Mouse (Mus musculus) heart, adult 2 months (tissue): ENCODE measurements around the gene Pid1.
"Not testable (repeated sequence)": the region's sequence is repeated elsewhere in the genome, so short reads cannot be mapped to it uniquely, and the experiment has no call there.

Experiments used
- CTCF ChIP-seq: fragments of 200-600 bp; IDR thresholded peaks from 2 replicates; pipeline ENCODE4 v1.8.1; 2022; ENCODE audit warnings: antibody characterized with exemption, mild to moderate bottlenecking, moderate library complexity
- EP300 ChIP-seq: fragments of 200-500 bp; IDR thresholded peaks from 2 replicates; pipeline ENCODE4 v1.6.1; 2011; ENCODE audit warnings: low read depth, low read length, control low read depth; ENCODE audit not compliant: insufficient read depth
- POLR2A ChIP-seq: fragments of 200-500 bp; IDR thresholded peaks from 2 replicates; pipeline ENCODE4 v1.6.1; 2011; ENCODE audit warnings: mild to moderate bottlenecking, low read depth, low read length, control low read depth; ENCODE audit not compliant: insufficient read depth

DNA sequence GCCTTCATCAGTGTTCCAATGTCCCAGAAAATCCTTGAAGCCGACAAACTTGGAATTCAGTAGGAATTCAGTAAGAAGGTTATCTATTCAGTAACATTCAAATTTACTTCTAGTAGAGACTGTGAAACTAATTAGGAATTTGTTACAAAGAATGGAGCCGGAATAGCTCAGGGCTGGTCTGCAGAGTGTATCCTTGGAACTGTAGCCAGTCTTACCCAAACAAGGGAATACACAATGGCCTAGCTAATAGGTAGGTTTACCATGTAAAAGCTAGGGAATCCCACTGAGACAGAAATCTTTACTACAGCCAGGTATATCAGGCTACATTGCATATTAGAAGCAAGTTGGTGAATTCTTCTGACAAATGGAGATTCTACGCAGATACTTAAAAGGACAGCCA lies 31.2 kb downstream of the Pid1 start:
- not testable (repeated sequence) for TF ChIP-seq CTCF, POLR2A, EP300
